Mouse (Mus musculus) MEL (cell line): ENCODE results near the gene Sap30l.

Experiments
- CHD1 ChIP-seq: IDR thresholded peaks from 2 replicates; pipeline ENCODE4 v1.6.1; 2012; ENCODE audit warnings: low read depth, mild to moderate bottlenecking, inconsistent platforms, low read length, improper control_type of control experiment
- CTCF ChIP-seq, 3 experiments: IDR thresholded peaks in 2 of 3; conservative IDR thresholded peaks in 1 of 3; 2 replicates each; pipeline ENCODE4 v1.5.1; 2011 to 2012; ENCODE audit warnings: low read length in 3 of 3, low read depth in 2 of 3, mild to moderate bottlenecking in 2 of 3, improper control_type of control experiment in 1 of 3, inconsistent platforms in 1 of 3, mixed read lengths in 1 of 3, moderate library complexity in 1 of 3; ENCODE audit not compliant: control insufficient read depth in 1 of 3, insufficient read depth in 1 of 3, poor library complexity in 1 of 3, severe bottlenecking in 1 of 3
- E2F4 ChIP-seq: IDR thresholded peaks from 2 replicates; pipeline ENCODE4 v1.6.1; 2011; ENCODE audit warnings: low read depth, low read length, improper control_type of control experiment, borderline replicate concordance
- EP300 ChIP-seq, 2 experiments: IDR thresholded peaks; 2 replicates each; pipeline ENCODE4 v1.6.1; 2011; ENCODE audit warnings: improper control_type of control experiment in 2 of 2, low read length in 2 of 2, low read depth in 1 of 2, mild to moderate bottlenecking in 1 of 2
- ETS1 ChIP-seq: IDR thresholded peaks from 2 replicates; pipeline ENCODE4 v1.6.1; 2012; ENCODE audit warnings: low read depth, mild to moderate bottlenecking, inconsistent platforms, low read length, improper control_type of control experiment, moderate library complexity
- GABPA ChIP-seq: IDR thresholded peaks from 2 replicates; pipeline ENCODE4 v1.6.1; 2012; ENCODE audit warnings: low read depth, mild to moderate bottlenecking, inconsistent platforms, low read length, improper control_type of control experiment, moderate library complexity
- GATA1 ChIP-seq: IDR thresholded peaks from 2 replicates; pipeline ENCODE4 v1.6.1; 2011; ENCODE audit warnings: low read depth, low read length, improper control_type of control experiment
- HCFC1 ChIP-seq: IDR thresholded peaks from 2 replicates; pipeline ENCODE4 v1.6.1; 2012; ENCODE audit warnings: low read depth, mild to moderate bottlenecking, inconsistent platforms, low read length, improper control_type of control experiment, moderate library complexity
- MEF2A ChIP-seq: IDR thresholded peaks from 2 replicates; pipeline ENCODE4 v1.6.1; 2014; ENCODE audit warnings: low read depth, mild to moderate bottlenecking, inconsistent platforms, low read length, improper control_type of control experiment; ENCODE audit not compliant: poor library complexity, insufficient replicate concordance, severe bottlenecking; ENCODE audit errors: extremely low read depth
- POLR2A ChIP-seq, 2 experiments: IDR thresholded peaks; 2 replicates each; pipeline ENCODE4 v1.6.1; 2011 to 2012; ENCODE audit warnings: low read length in 2 of 2, mild to moderate bottlenecking in 2 of 2, control low read depth in 1 of 2, improper control_type of control experiment in 1 of 2, low read depth in 1 of 2, moderate library complexity in 1 of 2; ENCODE audit not compliant: control insufficient read depth in 1 of 2, insufficient read depth in 1 of 2, poor library complexity in 1 of 2
- TBP ChIP-seq: IDR thresholded peaks from 2 replicates; pipeline ENCODE4 v1.8.0; 2011; ENCODE audit warnings: low read depth, low read length, improper control_type of control experiment
- TCF12 ChIP-seq: IDR thresholded peaks from 2 replicates; pipeline ENCODE4 v1.6.1; 2014; ENCODE audit warnings: low read depth, mild to moderate bottlenecking, inconsistent platforms, low read length, improper control_type of control experiment, moderate library complexity
- USF1 ChIP-seq: IDR thresholded peaks from 2 replicates; pipeline ENCODE4 v1.6.1; 2014; ENCODE audit warnings: low read depth, mild to moderate bottlenecking, inconsistent platforms, low read length, improper control_type of control experiment, moderate library complexity
- USF2 ChIP-seq, 2 experiments: IDR thresholded peaks; 2 replicates each; pipeline ENCODE4 v1.6.1; 2011 to 2012; ENCODE audit warnings: improper control_type of control experiment in 2 of 2, low read length in 2 of 2, borderline replicate concordance in 1 of 2, inconsistent platforms in 1 of 2, low read depth in 1 of 2, mild to moderate bottlenecking in 1 of 2; ENCODE audit not compliant: insufficient read depth in 1 of 2

DNA sequence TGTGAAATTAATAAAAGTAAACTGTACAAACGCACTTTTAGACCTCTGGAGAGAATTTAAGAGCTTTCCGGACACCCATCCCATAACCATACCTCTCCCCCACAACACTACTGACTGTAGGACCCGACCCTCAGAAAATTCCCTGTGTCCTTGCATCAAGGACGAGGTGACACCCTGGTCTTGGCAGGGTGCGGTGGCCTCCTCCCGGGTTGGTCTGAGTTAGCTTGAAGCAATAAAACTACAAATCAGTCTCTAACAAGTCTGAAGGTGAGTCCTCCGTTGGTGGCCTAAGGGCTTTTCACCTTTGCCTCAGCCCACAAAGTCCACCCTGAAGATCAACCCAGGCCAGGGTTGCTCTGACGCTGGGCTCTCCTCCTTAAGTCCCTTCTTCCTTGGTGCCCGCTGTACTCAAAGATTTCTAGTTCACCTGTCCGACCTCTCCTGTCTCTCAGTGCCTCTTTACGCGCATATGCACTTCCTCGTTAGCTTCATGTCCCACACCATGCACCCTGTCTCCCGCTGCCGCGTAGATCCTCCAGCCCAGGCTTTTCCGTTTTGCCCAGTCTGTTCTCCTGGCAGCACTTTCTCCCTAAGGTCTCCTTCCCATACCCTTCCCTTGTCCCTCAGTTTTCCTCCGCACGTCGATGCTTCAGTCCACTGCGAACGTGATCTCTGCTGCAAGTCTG is 1.0 kb upstream of the Sap30l start:
- TF ChIP-seq MEF2A, result no peak
- TF ChIP-seq POLR2A (IDR thresholded peaks at IDR 0.05; ENCODE audit: control insufficient read depth in 1 of 2, insufficient read depth in 1 of 2, low read depth in 1 of 2, low read length in 2 of 2, poor library complexity in 1 of 2), result no peak
- TF ChIP-seq GATA1, result no peak
- no peak for TF ChIP-seq USF1
- TF ChIP-seq EP300 (IDR thresholded peaks at IDR 0.05; ENCODE audit: low read depth in 1 of 2, low read length in 2 of 2), result no peak
- TF ChIP-seq CTCF (IDR thresholded peaks at IDR 0.05 in 2 of 3, conservative IDR thresholded peaks at IDR 0.05 in 1 of 3; ENCODE audit: control insufficient read depth in 1 of 3, insufficient read depth in 1 of 3, low read depth in 2 of 3, low read length in 3 of 3, poor library complexity in 1 of 3, severe bottlenecking in 1 of 3), result no peak
- no peak for TF ChIP-seq E2F4
- TF ChIP-seq TBP, result no peak
- TF ChIP-seq HCFC1, result no peak
- no peak for TF ChIP-seq ETS1
- TF ChIP-seq TCF12, result no peak
- no peak for TF ChIP-seq CHD1
- no peak for TF ChIP-seq USF2 (IDR thresholded peaks at IDR 0.05; ENCODE audit: borderline replicate concordance in 1 of 2, insufficient read depth in 1 of 2, low read depth in 1 of 2, low read length in 2 of 2)
- no peak for TF ChIP-seq GABPA
